Mouse (Mus musculus): ENCODE data around the gene A730071L15Rik.

A730071L15Rik gene

GRCm38 (mm10) chr11:6199410-6200086 is at the start of gene A730071L15Rik:
Gene A730071L15Rik, plus strand, starts transcription at chr11:6200029.
- no peak for DNase-seq

- no peak for DNase-seq
Observed at GRCm38 (mm10) chr11:6152864-6153263, 47.0 kb upstream of the A730071L15Rik start.

GRCm38 (mm10) chr11:6154211-6154701 is 45.6 kb upstream of the A730071L15Rik start:
- peak; percentile 49 for DNase-seq

GRCm38 (mm10) chr11:6156651-6157050 is 43.2 kb upstream of the A730071L15Rik start:
- DNase-seq: peak; percentile 41

- peak; percentile 92 for DNase-seq
Observed at GRCm38 (mm10) chr11:6157119-6157518, 42.7 kb upstream of the A730071L15Rik start.

GRCm38 (mm10) chr11:6158515-6158914 is 41.3 kb upstream of the A730071L15Rik start:
- DNase-seq: peak; percentile 36

- no peak for DNase-seq
Observed at GRCm38 (mm10) chr11:6159704-6160275, 40.0 kb upstream of the A730071L15Rik start.

- DNase-seq: peak; percentile 38
Observed at GRCm38 (mm10) chr11:6160663-6161271, 39.1 kb upstream of the A730071L15Rik start.

- peak; percentile 76 for DNase-seq
Observed at GRCm38 (mm10) chr11:6161549-6161948, 38.3 kb upstream of the A730071L15Rik start.

GRCm38 (mm10) chr11:6163062-6163461 is 36.8 kb upstream of the A730071L15Rik start:
- no peak for DNase-seq

- DNase-seq: no peak
Observed at GRCm38 (mm10) chr11:6163706-6164105, 36.1 kb upstream of the A730071L15Rik start.

- no peak for DNase-seq
Observed at GRCm38 (mm10) chr11:6164781-6165180, 35.0 kb upstream of the A730071L15Rik start.

- no peak for DNase-seq
Observed at GRCm38 (mm10) chr11:6165391-6166081, 34.3 kb upstream of the A730071L15Rik start.

- no peak for DNase-seq
Observed at GRCm38 (mm10) chr11:6166351-6166750, 33.5 kb upstream of the A730071L15Rik start.

GRCm38 (mm10) chr11:6169041-6169663 is 30.7 kb upstream of the A730071L15Rik start:
- DNase-seq: no peak

- DNase-seq: no peak
Observed at GRCm38 (mm10) chr11:6174719-6175118, 25.1 kb upstream of the A730071L15Rik start.

- DNase-seq: no peak
Observed at GRCm38 (mm10) chr11:6175506-6175905, 24.3 kb upstream of the A730071L15Rik start.

GRCm38 (mm10) chr11:6177781-6178420 is 21.9 kb upstream of the A730071L15Rik start:
- DNase-seq: no peak

GRCm38 (mm10) chr11:6178673-6179166 is 21.1 kb upstream of the A730071L15Rik start:
- DNase-seq: no peak

GRCm38 (mm10) chr11:6179194-6179593 is 20.6 kb upstream of the A730071L15Rik start:
- DNase-seq: no peak

GRCm38 (mm10) chr11:6180811-6181399 is 18.9 kb upstream of the A730071L15Rik start:
- no peak for DNase-seq

GRCm38 (mm10) chr11:6183246-6183645 is 16.6 kb upstream of the A730071L15Rik start:
- no peak for DNase-seq

Measured in cerebellum, adult 9-10 months (tissue).